Mouse (Mus musculus) testis, postnatal 10 days (tissue): ENCODE results near the gene Fxyd2.

Experiments
- DNase-seq: peaks from one replicate; pipeline ENCODE4 v3.0.0; 2021; ENCODE audit warnings: low spot score

The Fxyd2 gene

GRCm38 (mm10) chr9:45429392-45429791, 29.9 kb downstream of the Fxyd2 start:
- no peak for DNase-seq

GRCm38 (mm10) chr9:45429951-45430697, 30.7 kb downstream of the Fxyd2 start:
- peak; percentile 57 for DNase-seq

- DNase-seq = no peak
Observed at GRCm38 (mm10) chr9:45430698-45430959, 31.2 kb downstream of the Fxyd2 start.

- DNase-seq = no peak
Observed at GRCm38 (mm10) chr9:45431150-45431549, 31.7 kb downstream of the Fxyd2 start.

- no peak for DNase-seq
Observed at GRCm38 (mm10) chr9:45432639-45433038, 33.2 kb downstream of the Fxyd2 start.

- no peak for DNase-seq
Observed at GRCm38 (mm10) chr9:45433119-45433518, 33.6 kb downstream of the Fxyd2 start.

GRCm38 (mm10) chr9:45434171-45434570, 34.7 kb downstream of the Fxyd2 start:
- DNase-seq = no peak

GRCm38 (mm10) chr9:45439025-45439424, 39.6 kb downstream of the Fxyd2 start:
- DNase-seq = no peak

- DNase-seq = no peak
Observed at GRCm38 (mm10) chr9:45440083-45440784, 40.8 kb downstream of the Fxyd2 start.

- no peak for DNase-seq
Observed at GRCm38 (mm10) chr9:45444251-45444798, 44.9 kb downstream of the Fxyd2 start.

GRCm38 (mm10) chr9:45449658-45450057, 50.2 kb downstream of the Fxyd2 start:
- DNase-seq = no peak

- no peak for DNase-seq
Observed at GRCm38 (mm10) chr9:45451346-45451745, 51.9 kb downstream of the Fxyd2 start.

- DNase-seq = no peak
Observed at GRCm38 (mm10) chr9:45454032-45454431, 54.6 kb downstream of the Fxyd2 start.

- DNase-seq = no peak
Observed at GRCm38 (mm10) chr9:45454889-45455610, 55.6 kb downstream of the Fxyd2 start.

GRCm38 (mm10) chr9:45457200-45457599, 57.7 kb downstream of the Fxyd2 start:
- no peak for DNase-seq

- DNase-seq = no peak
Observed at GRCm38 (mm10) chr9:45458363-45458762, 58.9 kb downstream of the Fxyd2 start.
